Mouse (Mus musculus) midbrain, embryonic 16.5 days (tissue): ENCODE results near the gene Msi1. TPM values are rescaled to one million over a fixed set of nuclear protein-coding genes. Genes with fewer than 3 reads are reported as not detected.
"Not testable (repeated sequence)": the region's sequence is repeated elsewhere in the genome, so short reads cannot be mapped to it uniquely, and the experiment has no call there.

Source experiments
- ATAC-seq: fragments of 200-750 bp; cut with Nextera tagmentation; 2 replicates; pipeline ENCODE4 v1.8.0; 2017; ENCODE audit warnings: moderate TSS enrichment
- H3K27ac ChIP-seq: fragments of 300-500 bp; sonication (generic); 2 replicates; pipeline ENCODE4 v1.5.1; 2014; ENCODE audit warnings: mild to moderate bottlenecking, low read length, mixed read lengths
- H3K27me3 ChIP-seq: fragments of 300-500 bp; sonication (generic); 2 replicates; pipeline ENCODE4 v1.6.1; 2014; ENCODE audit warnings: low read depth, low read length, mixed read lengths; ENCODE audit not compliant: control insufficient read depth, insufficient read depth
- H3K36me3 ChIP-seq: fragments of 300-500 bp; sonication (generic); 2 replicates; pipeline ENCODE4 v1.6.1; 2014; ENCODE audit warnings: mild to moderate bottlenecking, low read length, moderate library complexity, mixed read lengths; ENCODE audit not compliant: control insufficient read depth, insufficient read depth
- H3K4me1 ChIP-seq: fragments of 300-500 bp; sonication (generic); 2 replicates; pipeline ENCODE4 v1.6.1; 2014; ENCODE audit warnings: mild to moderate bottlenecking, low read length, mixed read lengths; ENCODE audit not compliant: control insufficient read depth, insufficient read depth
- H3K4me2 ChIP-seq: fragments of 300-500 bp; sonication (generic); 2 replicates; pipeline ENCODE4 v1.6.1; 2014; ENCODE audit warnings: mild to moderate bottlenecking, low read length, mixed read lengths
- H3K4me3 ChIP-seq: fragments of 300-500 bp; sonication (generic); 2 replicates; pipeline ENCODE4 v1.5.1; 2014; ENCODE audit warnings: low read depth, mild to moderate bottlenecking, low read length, moderate library complexity, mixed read lengths
- H3K9ac ChIP-seq: fragments of 300-500 bp; sonication (generic); 2 replicates; pipeline ENCODE4 v1.6.1; 2014; ENCODE audit warnings: low read depth, low read length, mixed read lengths
- H3K9me3 ChIP-seq: fragments of 300-500 bp; sonication (generic); replicated peaks from 2 replicates; pipeline ENCODE4 v1.6.1; 2014; ENCODE audit warnings: mild to moderate bottlenecking, low read length, mixed read lengths; ENCODE audit not compliant: control insufficient read depth, poor library complexity, severe bottlenecking
- WGBS: fragments of 180-500 bp; shearing (Covaris S2); extraction: QIAGEN DNeasy Blood & Tissue Kit; methylation state at CpG from one replicate; pipeline ENCODE4 v1.1.7; 2014; 5-methylcytosine and 5-hydroxymethylcytosine counted together
- polyA plus RNA-seq: library from polyadenylated mRNA; unstranded; fragments of >200 nt; fragmentation: Nextera tagmentation; extraction: Ambion mirVana; gene quantifications from 2 replicates; pipeline ENCODE4 v1.2.1, GENCODE M21; 2015

Gene Msi1
- polyA plus RNA-seq, 1 experiment from 2014 or later = 47.9 TPM

- peak overlapping the region; percentile 100 for H3K27ac ChIP-seq
- ATAC-seq = peak; percentile 82
- peak overlapping the region; percentile 89 for H3K9ac ChIP-seq
- H3K4me1 ChIP-seq = peaks cover 19% of the 10 kb centered on the region
- H3K4me2 ChIP-seq = peak overlapping the region; percentile 82
- WGBS = under 1% methylated on average over 50 of the region's 50 CpGs
- H3K27me3 ChIP-seq = no peaks in the 10 kb centered on the region
- H3K9me3 ChIP-seq = no peaks in the 10 kb centered on the region
- H3K4me3 ChIP-seq = peak overlapping the region; percentile 47
- no peaks in the 10 kb centered on the region for H3K36me3 ChIP-seq
These were observed 60.6 kb downstream of the Msi1 start for GRCm38 (mm10) chr5:115489699-115490637.

DNA sequence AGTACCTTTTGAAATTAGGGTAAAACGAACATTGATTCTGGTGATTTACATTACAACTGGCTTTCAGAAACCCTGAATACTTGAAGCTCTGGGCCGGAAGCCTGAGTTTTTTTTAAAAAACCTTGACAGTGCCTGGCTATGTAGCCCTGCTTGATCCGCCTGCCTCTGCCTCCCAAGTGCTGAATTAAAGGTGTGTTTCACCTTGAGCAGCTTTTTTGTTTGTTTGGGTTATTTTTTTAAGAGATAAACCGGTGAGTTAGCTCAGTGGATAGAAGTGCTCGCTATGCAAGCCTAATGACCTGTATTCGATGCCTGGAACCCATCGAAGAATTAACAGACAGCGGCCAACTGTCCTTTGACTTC is 61.2 kb downstream of the Msi1 start:
- H3K9ac ChIP-seq = peak overlapping the region; percentile 14; the same call in 1 of the 2 replicates

GRCm38 (mm10) chr5:115491076-115491475 is 61.7 kb downstream of the Msi1 start:
- Histone ChIP-seq H3K27ac (no peak overlapping the region), H3K27me3 (no peaks in the 10 kb centered on the region), H3K4me3 (no peak overlapping the region), H3K4me2 (peak overlapping the region; percentile 82; the same call in 1 of the 2 replicates), H3K9ac (no peak overlapping the region), H3K36me3 (no peaks in the 10 kb centered on the region), H3K9me3 (no peaks in the 10 kb centered on the region), H3K4me1 (peaks cover 18% of the 10 kb centered on the region)
- 33% methylated on average over 5 of the region's 5 CpGs for WGBS
- no peak for ATAC-seq

More for the DNA sequence above, 61.2 kb downstream of the Msi1 start:
- Histone ChIP-seq H3K36me3 (no peaks in the 10 kb centered on the region), H3K9me3 (no peaks in the 10 kb centered on the region), H3K27me3 (no peaks in the 10 kb centered on the region), H3K4me2 (peak overlapping the region; percentile 82), H3K4me3 (no peak overlapping the region), H3K27ac (peak overlapping the region; percentile 69), H3K4me1 (peaks cover 18% of the 10 kb centered on the region)
- 9% methylated on average over 8 of the region's 8 CpGs for WGBS
- no peak for ATAC-seq

DNA sequence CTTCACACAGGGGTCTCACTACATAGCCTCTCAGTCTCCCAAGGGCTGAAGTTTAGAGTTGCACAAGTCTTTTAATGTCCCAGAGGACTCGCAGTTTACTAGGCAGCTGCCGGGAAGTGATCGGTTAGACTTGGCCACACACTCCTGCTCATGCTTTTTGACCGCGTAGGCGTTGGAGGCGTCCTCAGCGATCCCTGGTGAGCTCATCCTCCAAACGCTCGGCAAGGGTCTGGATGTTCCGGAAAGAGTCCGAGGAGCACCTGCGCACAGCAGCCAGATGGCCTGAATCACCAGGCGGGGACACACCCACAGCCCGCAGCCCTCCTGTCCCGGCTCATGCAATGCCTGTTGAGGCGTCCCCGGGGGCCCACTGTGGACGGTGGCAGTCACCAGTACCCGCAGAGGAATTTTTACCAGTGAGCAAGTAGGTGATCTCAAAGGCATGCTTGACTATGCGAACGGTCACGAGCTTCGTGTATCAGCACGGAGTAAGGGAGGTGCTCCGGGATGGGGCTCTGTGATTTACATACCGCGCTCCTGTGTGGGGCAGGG is 62.4 kb downstream of the Msi1 start:
- H3K36me3 ChIP-seq = no peaks in the 10 kb centered on the region
- H3K4me1 ChIP-seq = peaks cover 18% of the 10 kb centered on the region
- H3K9me3 ChIP-seq = no peaks in the 10 kb centered on the region
- H3K27ac ChIP-seq = no peak overlapping the region
- no peak for ATAC-seq
- H3K9ac ChIP-seq = peak overlapping the region; percentile 55
- WGBS = 4% methylated on average over 28 of the region's 28 CpGs
- peak overlapping the region; percentile 17 for H3K4me3 ChIP-seq
- H3K27me3 ChIP-seq = no peaks in the 10 kb centered on the region
- H3K4me2 ChIP-seq = peak overlapping the region; percentile 57

DNA sequence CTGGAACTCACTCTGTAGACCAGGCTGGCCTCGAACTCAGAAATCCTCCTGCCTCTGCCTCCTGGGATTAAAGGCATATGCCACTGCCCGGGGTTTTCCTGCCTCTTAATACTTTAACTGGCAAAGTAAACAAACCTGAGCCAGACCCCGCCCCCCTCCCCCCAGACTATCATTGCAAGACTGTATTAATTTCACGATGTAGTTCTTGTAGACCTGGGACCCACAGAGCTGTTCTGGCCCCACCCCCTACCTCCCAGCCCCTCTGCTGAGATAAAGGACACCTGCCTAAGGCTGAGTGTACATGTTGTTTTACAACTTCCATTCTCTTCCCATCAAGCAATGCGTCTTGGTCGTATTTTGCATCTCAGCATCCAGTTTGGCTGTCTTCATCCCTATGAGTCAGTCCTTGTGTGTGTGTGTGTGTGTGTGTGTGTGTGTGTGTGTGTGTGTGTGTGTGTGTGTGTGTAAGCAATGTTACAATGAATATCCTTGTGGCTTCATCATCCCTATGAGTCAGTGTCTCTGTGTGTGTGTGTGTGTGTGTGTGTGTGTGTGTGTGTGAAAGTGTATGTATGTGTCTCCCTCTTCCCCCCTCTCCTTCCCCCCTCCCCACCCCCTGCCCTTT is 63.4 kb downstream of the Msi1 start:
- H3K36me3 ChIP-seq = no peaks in the 10 kb centered on the region
- no peak overlapping the region for H3K9ac ChIP-seq
- peaks cover 18% of the 10 kb centered on the region for H3K4me1 ChIP-seq
- WGBS = 77% methylated on average over 6 of the region's 6 CpGs
- H3K27ac ChIP-seq = no peak overlapping the region
- H3K4me2 ChIP-seq = no peak overlapping the region
- H3K4me3 ChIP-seq = no peak overlapping the region
- H3K27me3 ChIP-seq = no peaks in the 10 kb centered on the region
- ATAC-seq = no peak
- H3K9me3 ChIP-seq = no peaks in the 10 kb centered on the region

- Histone ChIP-seq H3K9me3 (no peaks in the 10 kb centered on the region), H3K27me3 (no peaks in the 10 kb centered on the region), H3K4me3 (no peak overlapping the region), H3K9ac (no peak overlapping the region), H3K27ac (no peak overlapping the region), H3K4me1 (peaks cover 18% of the 10 kb centered on the region), H3K36me3 (no peaks in the 10 kb centered on the region), H3K4me2 (no peak overlapping the region)
- ATAC-seq = no peak
- WGBS = 67% methylated on average over 5 of the region's 5 CpGs
These were observed 64.0 kb downstream of the Msi1 start for GRCm38 (mm10) chr5:115493441-115493840.

- not testable (repeated sequence) for H3K27ac ChIP-seq, ATAC-seq, H3K36me3 ChIP-seq, H3K27me3 ChIP-seq, H3K9ac ChIP-seq, H3K9me3 ChIP-seq, H3K4me2 ChIP-seq, H3K4me3 ChIP-seq
- H3K4me1 ChIP-seq = peaks cover 12% of the 10 kb centered on the region
- WGBS = 63% methylated on average over 3 of the region's 3 CpGs
These were observed 66.2 kb downstream of the Msi1 start for GRCm38 (mm10) chr5:115495618-115496017.

- Histone ChIP-seq H3K4me2 (no peak overlapping the region), H3K9ac (no peak overlapping the region), H3K4me1 (peaks cover 4% of the 10 kb centered on the region), H3K27me3 (no peaks in the 10 kb centered on the region), H3K4me3 (no peak overlapping the region), H3K9me3 (no peaks in the 10 kb centered on the region), H3K36me3 (no peaks in the 10 kb centered on the region), H3K27ac (no peak overlapping the region)
- 83% methylated on average over 7 of the region's 7 CpGs for WGBS
- no peak for ATAC-seq
These were observed 67.6 kb downstream of the Msi1 start for GRCm38 (mm10) chr5:115497033-115497432.
